Mouse (Mus musculus) sigmoid colon, adult 10 weeks (tissue): Measurements from ENCODE around the gene Zp3. TPM values are rescaled to one million over a fixed set of nuclear protein-coding genes. Genes with fewer than 3 reads are reported as not detected.

Experiments used
- polyA plus RNA-seq: library from polyadenylated mRNA; stranded (reverse); fragments of 350-450 nt; fragmentation: Illumina TruSeq; extraction: RNeasy Lipid Tissue Mini Kit (QIAGEN cat#74804); gene quantifications from one replicate; pipeline ENCODE4 v1.2.3, GENCODE M21; 2014; ENCODE audit warnings: low read depth, low replicate concordance

Gene Zp3
- not detected for polyA plus RNA-seq

GRCm38 (mm10) chr5:135979904-135980303 is at the start of gene Zp3:
Gene Zp3, plus strand, starts transcription at chr5:135980099.

GRCm38 (mm10) chr5:135934481-135935175 is 45.3 kb upstream of the Zp3 start, which contains the start of gene Ywhag:
Gene Ywhag, minus strand, starts transcription at chr5:135934616.

GRCm38 (mm10) chr5:135974365-135974764 is 5.5 kb upstream of the Zp3 start, which contains the start of gene Ssc4d:
Gene Ssc4d, minus strand, starts transcription at chr5:135974531.

GRCm38 (mm10) chr5:135994725-135995687 is 15.1 kb downstream of the Zp3 start, which contains the start of gene Dtx2:
Gene Dtx2, plus strand, starts transcription at chr5:135994800.

Other genes with a start within 250 kb of the Zp3 start
- gene Tmem120a, start 235.7 kb upstream of the Zp3 start, polyA plus RNA-seq: 4.8 TPM
- gene Styxl1, start 201.7 kb upstream of the Zp3 start, polyA plus RNA-seq: not detected
- gene Mdh2, start 201.6 kb upstream of the Zp3 start, polyA plus RNA-seq: 35.4 TPM
- not detected for gene Srrm3, start 173.2 kb upstream of the Zp3 start, polyA plus RNA-seq
- gene Hspb1, start 92.2 kb upstream of the Zp3 start, polyA plus RNA-seq: 1.6 TPM
- gene Ywhag, start 45.5 kb upstream of the Zp3 start, polyA plus RNA-seq: 60.7 TPM
- 1.7 TPM for gene Ssc4d, start 5.6 kb upstream of the Zp3 start, polyA plus RNA-seq
- gene Dtx2, start 14.7 kb downstream of the Zp3 start, polyA plus RNA-seq: 0.16 TPM
- gene Upk3b, start 58.4 kb downstream of the Zp3 start, polyA plus RNA-seq: 0.38 TPM
- gene Upk3bl, start 74.4 kb downstream of the Zp3 start, polyA plus RNA-seq: not detected
- gene Rasa4, start 103.8 kb downstream of the Zp3 start, polyA plus RNA-seq: 3.8 TPM
- gene Polr2j, start 136.5 kb downstream of the Zp3 start, polyA plus RNA-seq: 3.4 TPM
- 0.88 TPM for gene Lrwd1, start 156.0 kb downstream of the Zp3 start, polyA plus RNA-seq
- 0.41 TPM for gene Alkbh4, start 156.0 kb downstream of the Zp3 start, polyA plus RNA-seq
- 4.1 TPM for gene Orai2, start 190.6 kb downstream of the Zp3 start, polyA plus RNA-seq
- 28.2 TPM for gene Prkrip1, start 218.9 kb downstream of the Zp3 start, polyA plus RNA-seq